Mouse (Mus musculus) embryo, embryonic 11 days (tissue): ENCODE measurements around the gene Krt76.

Experiments
- DNase-seq: peaks from one replicate; pipeline ENCODE4 v3.0.0-alpha.2; 2015

Krt76 gene

GRCm38 (mm10) chr15:101859735-101860170 lies 33.0 kb downstream of the Krt76 start:
- DNase-seq = peak; percentile 71

DNA sequence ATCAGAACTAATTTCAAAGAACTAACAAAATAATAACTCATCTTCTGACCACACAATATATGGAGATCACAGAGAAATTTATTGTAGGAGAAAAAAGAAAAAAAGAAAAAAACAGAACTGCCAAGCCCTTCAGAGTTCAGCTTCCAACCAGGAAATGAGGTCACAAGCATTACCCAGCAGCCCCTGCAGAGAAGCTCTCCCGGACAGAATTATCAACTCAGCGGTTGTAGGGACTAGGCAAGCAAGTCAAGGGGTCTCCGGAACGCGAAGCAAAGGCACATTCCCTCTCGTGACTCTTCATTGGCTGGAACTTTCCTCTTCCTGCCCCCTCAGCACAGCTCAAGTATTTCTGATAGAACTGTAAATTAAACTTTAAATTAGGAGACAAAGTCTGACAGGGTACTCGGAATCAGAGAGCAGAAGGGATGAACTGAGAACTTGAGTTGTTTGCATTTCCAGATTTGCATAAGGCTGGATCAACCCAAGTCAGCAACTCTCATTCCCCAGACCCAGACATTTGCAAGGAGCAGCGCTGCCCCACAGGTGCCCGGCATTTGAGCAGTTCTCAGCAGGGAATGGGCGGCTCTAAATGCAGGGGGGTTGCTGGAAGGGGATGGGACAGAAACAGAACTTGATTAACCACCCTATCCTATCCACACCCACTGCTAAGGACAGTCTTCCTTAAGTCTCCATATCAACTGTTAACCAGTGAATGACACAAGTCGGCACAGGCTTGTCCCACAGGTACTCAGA lies 33.9 kb downstream of the Krt76 start:
- peak; percentile 29 for DNase-seq

- DNase-seq = no peak
Observed at GRCm38 (mm10) chr15:101856696-101857095, 36.0 kb downstream of the Krt76 start.

DNA sequence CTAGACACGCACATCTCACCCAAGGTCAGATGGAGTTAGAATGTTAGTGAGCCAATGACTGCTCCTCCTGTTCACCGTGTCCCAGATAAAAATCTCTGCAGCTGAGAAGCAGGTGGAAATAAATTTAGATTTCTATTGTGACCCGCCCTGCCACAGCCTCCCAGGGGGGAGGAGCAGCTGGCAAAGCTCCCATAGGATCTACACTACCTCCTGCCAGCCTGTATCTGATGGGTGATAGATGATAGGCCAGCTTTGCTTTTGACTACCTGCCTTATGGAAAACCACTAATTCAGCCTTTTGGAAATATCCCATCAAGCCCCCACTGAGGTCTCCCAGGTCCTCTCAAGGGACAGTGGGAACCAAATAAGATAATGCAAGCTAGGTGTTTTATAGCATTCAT lies 37.0 kb downstream of the Krt76 start:
- no peak for DNase-seq

GRCm38 (mm10) chr15:101854294-101854693 lies 38.4 kb downstream of the Krt76 start:
- no peak for DNase-seq

GRCm38 (mm10) chr15:101852571-101852970 lies 40.1 kb downstream of the Krt76 start:
- DNase-seq = no peak

DNA sequence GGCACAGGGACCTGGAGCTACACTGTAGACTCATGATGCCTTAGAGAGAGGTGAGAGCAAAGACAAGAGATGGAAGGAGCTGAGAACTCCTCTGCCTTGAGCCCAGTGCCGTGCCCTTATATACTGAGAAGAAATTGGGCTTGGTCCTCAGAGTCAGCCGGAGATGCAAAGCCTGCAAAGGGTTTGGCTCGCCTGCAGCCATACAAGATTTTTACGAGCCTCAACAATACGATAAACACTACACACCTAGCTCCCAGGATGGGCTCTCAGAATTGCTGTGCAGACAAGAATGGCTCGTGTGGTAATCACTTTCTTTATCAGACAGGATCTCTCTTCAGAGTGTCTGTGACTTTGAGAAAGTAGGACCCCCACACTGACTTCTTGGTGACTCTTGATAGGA lies 42.0 kb downstream of the Krt76 start, which contains the start of gene Krt1:
Gene Krt1, minus strand, starts transcription at position 101 of the 400 bp plus-strand sequence.
- DNase-seq = no peak

DNA sequence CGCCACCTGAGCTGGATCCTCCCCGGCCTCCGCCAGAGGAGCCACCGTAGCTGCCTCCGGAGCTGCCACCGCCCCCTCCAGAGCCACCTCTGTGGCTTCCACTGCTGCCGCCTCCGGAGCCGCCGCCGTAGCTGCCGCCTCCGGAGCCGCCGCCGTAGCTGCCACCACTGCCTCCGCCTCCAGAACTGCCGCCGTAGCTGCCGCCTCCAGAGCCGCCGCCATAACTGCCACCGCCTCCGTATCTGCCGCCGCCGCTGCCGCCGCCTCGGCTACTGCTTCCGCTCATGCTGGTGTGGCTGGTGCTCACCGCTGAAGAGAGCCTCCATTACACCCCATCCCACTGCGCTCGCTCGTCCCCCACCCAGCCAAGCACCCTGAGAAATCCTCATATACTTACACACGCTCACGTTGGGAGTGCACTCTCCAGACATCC lies 46.7 kb downstream of the Krt76 start:
- DNase-seq = peak; percentile 70

GRCm38 (mm10) chr15:101843192-101843591 lies 49.5 kb downstream of the Krt76 start:
- DNase-seq = no peak

DNA sequence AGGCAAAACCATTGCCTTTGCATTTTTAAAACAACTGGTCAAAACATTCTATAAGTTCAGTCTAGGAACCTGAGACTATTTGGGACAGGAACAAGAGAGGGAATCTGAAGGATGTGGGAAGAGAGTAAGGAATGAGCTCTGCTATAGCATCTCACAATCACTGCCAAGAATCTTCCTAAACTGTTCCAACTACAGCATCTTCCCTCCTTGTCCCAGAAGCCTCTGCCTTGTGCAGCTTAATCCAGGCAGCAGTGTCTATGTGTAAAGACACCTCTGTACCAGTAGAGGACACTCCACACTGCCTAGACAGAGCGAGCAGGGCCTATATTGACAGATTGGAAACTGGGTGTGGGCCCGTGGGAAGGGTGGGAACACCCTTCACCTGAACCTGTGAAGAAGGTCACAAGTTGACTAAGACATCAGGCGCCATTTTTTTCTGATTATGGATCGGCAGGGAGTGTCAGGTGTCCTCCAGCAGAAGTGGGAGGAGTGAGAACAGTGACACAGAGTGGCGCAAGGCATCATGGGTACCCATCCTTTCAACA lies 57.9 kb downstream of the Krt76 start:
- DNase-seq = no peak
